Mouse (Mus musculus) right cerebral cortex, postnatal 14 days (tissue): ENCODE measurements at regions not wholly inside any gene's neighbourhood (a gene's known extent, or its start where the extent isn't known, plus 50 kb on each side); places are given as distances from the start of the nearest gene placed in this dataset.
"Not testable (repeated sequence)": the region's sequence is repeated elsewhere in the genome, so short reads cannot be mapped to it uniquely, and the experiment has no call there.

Source experiments
- DNase-seq: peaks from one replicate; pipeline ENCODE4 v3.0.0; 2022

DNA sequence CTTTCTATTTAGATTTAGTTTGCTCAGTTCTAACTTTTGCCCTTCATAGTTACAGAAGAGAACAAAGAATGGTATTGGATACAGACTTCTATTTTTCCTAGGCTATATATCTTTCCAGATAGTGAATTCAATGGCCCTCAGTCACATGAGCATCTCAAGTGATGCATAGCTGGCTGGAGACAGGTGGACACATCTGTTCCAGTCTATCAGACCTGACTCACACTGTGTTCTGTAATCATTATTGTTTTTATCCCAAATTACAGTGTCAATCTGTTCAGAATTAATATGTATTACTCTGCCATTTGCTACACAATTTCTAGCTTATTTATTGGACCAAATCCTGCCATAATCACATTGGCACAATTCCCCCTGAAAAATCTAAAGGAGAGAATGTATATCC lies 298.0 kb upstream of the Foxg1 start:
- DNase-seq: no peak

DNA sequence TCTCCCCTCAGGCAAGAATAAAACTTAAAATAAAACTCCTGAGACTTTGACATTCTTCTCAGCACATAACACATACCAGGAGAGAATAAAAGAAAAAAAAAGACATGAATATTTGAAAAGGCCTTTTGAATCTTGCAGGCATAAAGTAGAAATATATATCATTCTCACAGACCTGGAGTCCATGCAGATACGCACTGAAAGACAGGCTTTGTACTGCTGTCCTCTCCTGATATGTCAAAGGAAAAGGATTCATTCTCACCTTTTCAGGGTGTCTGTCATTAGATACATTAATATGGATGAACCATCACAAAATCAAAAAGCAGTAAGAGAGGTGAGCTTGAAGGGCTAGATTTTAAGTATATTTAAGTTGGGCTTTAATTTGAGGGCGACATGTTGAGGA lies 296.4 kb upstream of the Foxg1 start:
- no peak for DNase-seq

DNA sequence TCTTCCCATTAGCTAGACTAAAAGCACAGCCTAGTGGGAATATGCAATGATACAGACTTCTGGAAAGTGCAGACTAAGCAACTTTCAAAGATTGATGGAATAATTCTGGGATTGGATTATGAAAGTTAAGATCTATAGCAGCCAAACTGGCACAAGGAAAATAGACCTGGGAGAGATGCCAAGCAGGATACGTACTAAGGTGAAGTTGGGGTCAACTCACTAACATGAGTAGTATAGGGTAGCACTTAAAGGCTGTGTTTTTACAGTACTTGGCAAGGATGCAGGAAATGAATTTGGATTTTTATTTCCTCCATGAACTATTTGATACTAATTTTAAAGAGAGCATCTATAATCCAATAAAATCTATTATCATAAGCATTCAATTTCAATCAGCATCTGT lies 292.3 kb upstream of the Foxg1 start:
- no peak for DNase-seq

DNA sequence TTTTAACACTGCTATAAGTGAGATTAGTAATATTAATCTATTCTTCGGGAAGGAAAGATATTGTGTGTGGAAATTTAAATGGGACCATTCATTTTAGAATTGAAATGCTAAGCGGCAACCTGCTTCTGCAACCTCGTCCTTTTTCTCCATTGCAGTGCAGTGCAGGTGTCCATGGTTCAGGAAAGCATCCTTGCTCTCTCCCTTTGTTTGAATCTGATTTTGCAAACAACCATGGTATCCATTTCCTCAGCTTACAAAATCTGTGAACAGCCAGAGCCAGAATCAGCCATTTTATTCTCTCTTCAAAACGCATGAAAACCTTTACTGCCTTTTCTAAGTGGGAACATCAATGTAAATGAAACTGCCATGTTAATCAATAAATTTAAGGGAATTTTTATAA lies 276.5 kb upstream of the Foxg1 start:
- no peak for DNase-seq

DNA sequence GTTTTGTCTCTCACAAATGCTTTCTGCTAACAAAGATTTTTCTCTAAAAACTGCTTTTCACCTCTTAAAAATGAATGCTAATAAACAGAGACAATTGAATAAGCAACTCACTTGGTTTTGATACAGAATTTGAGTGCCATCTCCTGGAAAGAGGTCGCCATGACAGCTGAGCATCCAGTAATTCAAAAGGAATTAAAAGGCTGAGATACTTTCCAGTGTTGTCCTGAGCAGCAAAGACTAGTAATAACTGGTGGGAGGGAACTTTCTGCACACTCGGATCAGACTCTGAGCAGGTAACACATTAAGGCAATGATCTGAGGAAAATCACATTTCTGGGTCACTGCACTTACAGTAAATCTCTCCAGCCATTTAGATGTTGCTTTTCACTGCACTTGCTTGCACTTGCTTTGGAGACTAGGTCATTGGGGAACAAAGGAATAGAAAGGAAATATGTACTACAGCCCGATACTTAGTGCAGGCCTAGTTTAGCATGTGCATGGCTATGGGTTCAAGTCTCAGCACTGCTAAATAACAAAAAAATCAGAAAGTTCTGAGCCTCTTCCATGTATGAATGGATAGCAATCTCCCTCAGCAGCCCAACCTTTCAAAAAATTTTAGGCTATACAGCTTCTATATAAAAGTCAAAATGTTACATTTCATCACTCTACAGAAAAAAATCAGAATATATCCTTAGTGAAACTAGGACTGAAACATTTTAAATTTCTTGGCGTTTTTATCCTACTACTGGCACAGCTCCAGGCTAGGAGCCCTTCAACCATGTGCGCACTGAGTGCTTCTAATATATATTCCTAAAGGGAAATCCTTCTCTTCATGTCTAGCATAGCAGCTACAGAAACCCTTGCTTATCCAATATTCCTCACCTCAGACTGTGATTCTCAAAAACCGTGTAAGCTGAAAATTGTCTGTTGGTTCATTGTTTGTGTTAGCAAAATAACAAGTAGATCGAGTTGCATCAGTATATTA lies 275.8 kb upstream of the Foxg1 start:
- DNase-seq: peak; percentile 53

DNA sequence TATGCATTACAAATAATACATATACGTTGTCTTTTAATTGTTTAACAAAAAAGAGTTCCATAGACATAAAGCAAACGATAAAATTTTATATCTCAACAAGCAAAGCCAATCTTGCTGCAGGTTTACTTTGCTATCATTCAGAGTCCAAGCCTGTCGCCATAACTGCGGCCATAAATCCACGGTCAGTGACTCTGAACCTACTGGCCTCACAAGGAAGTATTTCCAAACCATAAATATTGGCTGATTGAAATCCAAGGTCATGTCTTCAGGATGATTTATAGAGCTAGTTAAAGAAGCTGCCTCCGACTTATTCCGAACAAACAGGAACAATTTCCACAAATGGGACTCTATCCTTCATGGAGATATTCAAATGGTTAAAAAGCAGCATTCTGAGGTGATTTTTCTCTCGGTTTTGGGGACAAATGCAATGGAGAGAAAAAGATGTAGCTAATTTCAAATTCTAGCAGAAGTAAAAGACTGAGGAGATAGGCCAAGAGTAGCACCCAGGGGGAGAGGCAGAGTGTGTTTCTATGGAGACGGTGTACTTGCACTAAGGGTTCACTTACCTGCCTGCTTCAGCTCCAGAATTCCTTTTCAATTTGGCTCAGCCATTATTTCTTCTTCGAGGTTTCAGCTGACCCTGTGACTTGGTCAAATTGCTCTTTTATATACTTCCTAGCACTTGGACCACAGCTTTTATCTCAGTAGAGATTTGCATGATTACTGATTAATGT lies 274.9 kb upstream of the Foxg1 start:
- DNase-seq: no peak

DNA sequence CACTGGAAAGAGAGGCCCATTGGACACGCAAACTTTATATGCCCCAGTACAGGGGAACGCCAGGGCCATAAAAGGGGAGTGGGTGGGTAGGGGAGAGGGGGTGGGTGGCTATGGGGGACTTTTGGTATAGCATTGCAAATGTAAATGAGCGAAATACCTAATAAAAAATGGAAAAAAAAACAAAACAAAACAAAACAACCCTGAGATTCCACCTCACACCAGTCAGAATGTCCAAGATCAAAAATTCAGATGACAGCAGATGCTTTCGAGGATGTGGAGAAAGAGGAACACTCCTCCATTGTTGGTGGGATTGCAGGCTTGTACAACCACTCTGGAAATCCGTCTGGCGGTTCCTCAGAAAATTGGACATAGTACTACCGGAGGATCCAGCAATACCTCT lies 251.4 kb upstream of the Foxg1 start:
- not testable (repeated sequence) for DNase-seq

DNA sequence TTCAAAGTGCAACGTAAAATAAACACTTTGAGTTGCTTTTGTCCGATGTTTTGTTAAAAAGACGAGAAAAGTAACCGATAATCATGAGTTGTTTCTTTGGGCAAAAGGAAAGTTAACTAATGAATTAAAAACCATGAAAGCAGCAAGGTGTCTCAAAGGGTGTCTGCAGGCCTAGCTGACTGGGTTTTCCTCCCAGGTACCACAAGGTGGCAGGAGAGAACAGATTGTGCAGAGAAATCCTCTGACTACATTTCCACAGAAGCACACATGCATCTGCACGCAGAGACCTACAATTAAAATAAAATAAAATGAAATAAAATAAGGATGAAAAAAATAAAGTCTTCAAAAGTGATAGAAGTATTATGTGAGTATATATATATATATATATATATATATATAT lies 212.4 kb upstream of the Foxg1 start:
- peak; percentile 16 for DNase-seq

DNA sequence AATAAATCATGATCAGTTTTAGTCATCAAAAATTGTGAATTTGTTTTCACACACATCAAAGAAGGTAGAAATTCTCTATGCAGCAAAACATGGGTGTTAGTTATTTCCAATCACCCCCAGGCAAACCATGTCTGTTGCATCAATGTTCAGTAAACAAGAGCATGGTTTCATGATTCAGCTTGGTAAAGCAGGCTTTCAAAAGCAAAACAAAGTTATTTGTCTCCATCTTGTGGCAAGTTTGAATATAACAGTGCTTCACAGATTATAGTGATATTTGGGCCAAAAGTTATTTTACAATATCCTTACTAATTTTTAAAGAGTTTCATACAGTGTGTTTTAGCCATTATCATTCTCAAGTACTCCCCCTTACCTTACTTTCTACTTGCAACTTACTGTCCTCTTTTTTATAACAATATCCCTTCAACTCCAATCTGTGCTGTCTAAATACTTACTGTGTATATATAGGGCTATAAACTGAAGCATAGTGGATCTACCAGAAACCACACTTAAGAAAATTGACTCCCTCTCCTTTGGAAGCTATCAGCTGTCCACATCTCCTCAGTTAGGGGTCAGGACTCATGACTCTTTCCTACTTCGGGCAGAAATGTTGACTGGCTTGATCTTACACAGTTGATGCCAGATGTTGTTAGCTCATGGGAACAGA lies 211.3 kb upstream of the Foxg1 start:
- no peak for DNase-seq

DNA sequence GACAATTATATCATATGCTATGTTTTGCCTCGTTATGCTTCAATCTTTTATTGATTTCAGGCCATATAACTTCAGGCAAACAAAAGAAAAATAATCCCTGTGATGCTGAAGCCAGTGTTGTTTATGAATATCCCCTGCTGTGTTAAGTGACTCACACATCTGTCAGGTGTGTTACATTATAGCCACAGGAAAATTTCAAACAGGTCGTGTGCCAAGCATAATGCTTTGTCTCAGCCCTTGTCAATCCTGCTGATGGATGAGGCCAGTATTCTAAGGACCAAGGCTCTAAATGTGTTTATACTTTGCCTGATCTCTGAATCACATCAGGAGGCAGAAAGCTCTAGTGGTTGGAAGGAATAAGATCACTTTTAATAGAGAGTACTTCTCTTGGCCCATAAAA lies 191.1 kb upstream of the Foxg1 start:
- DNase-seq: no peak

DNA sequence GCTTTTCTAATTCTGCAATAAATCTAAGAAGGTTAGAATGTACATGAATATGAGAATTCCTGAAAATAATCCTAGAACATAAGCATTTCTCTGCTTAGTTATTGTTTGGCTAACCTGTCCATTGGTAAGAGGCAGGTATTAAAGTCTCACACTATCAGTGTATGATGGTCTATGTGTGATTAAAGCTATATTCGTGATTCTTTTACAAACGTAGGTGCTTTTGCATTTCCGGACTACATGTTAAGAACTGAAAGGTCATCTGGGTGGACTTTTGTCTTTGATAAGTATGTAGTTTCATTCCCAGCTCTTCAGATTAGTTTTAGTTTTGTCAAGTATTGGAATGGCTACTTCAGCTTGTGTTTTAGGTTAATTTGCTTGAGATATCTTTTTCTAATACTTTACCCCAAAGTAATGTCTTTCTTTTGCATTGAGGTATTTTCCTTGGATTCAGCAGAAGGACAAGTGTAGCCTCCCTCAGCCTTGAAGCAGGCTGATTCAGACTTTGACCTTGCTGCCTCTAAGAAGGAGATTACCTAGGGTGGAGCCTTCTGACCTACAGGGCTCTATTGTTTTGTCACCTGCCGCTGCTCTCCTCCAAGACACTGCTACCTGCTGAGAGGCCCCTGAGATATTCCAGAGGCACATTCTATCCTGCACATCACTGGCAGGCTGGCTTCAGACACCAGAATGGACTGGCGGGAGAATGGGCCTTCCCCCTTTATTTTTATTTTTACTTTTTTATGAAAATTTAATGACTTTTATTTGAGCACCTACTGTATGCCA lies 148.7 kb upstream of the Foxg1 start:
- no peak for DNase-seq
